Mouse (Mus musculus): ENCODE results near the gene Psme3. TPM values are rescaled to one million over a fixed set of nuclear protein-coding genes. Genes with fewer than 3 reads are reported as not detected.

The Psme3 gene
- polyA plus RNA-seq, 1 experiment, result 89.9 TPM

DNA sequence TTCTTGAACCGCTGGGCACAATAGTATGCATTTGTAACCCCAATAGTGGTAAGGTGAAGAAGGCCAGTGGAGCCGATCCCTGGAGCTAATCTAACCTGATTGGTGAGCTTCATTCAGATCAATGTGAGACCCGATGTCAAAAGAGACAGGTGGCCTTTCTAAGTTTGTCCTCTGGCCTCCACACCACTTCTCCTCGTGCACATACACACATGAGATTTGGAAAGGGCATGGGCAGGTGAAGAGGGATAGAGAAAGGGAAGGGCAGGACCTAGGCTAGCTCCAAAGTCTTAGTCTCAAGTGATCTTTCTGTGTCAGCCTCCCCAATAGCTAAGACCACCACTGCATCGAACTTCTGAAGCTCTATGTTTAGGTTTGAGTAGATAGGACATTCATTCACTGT lies 54.1 kb downstream of the Psme3 start:
- Histone ChIP-seq H3ac (ENCODE audit: control insufficient read depth, insufficient read length, low read depth) (no peak overlapping the region), H3K27me3 (ENCODE audit: control insufficient read depth, insufficient read depth, insufficient read length) (peaks cover 17% of the 10 kb centered on the region), H3K79me2 (ENCODE audit: control insufficient read depth, insufficient read depth) (no peaks in the 10 kb centered on the region), H3K79me3 (ENCODE audit: low read depth) (no peaks in the 10 kb centered on the region), H3K4me3 (ENCODE audit: insufficient read depth, poor library complexity, severe bottlenecking) (no peak overlapping the region), H3K36me3 (ENCODE audit: control insufficient read depth, insufficient read depth) (no peaks in the 10 kb centered on the region)
- TF ChIP-seq CTCF (IDR thresholded peaks at IDR 0.05; ENCODE audit: control insufficient read depth, insufficient read depth, insufficient read length) (no peak), FOSL1 (IDR thresholded peaks at IDR 0.05; ENCODE audit: insufficient read depth, low read length, poor library complexity, severe bottlenecking) (no peak), USF1 (IDR thresholded peaks at IDR 0.05; ENCODE audit: low read depth) (no peak)

Small RNA genes within 50 kb of the gene (microRNA-seq; reads per million reads assigned to microRNA genes)
- gene Gm25593 (ENCODE audit: borderline microRNAs expressed), result not detected

Other genes with a start within 250 kb of the Psme3 start
- 7.3 TPM for gene Naglu, start 246.2 kb upstream of the Psme3 start, polyA plus RNA-seq (2012; fragmentation: generic; extraction: Trizol)
- not detected for gene Hsd17b1, start 237.8 kb upstream of the Psme3 start, polyA plus RNA-seq (2012; fragmentation: generic; extraction: Trizol)
- gene Coasy, start 233.6 kb upstream of the Psme3 start, polyA plus RNA-seq (2012; fragmentation: generic; extraction: Trizol), result 31.0 TPM
- gene Mlx, start 228.9 kb upstream of the Psme3 start, polyA plus RNA-seq (2012; fragmentation: generic; extraction: Trizol), result 39.7 TPM
- 24.0 TPM for gene Psmc3ip, start 220.8 kb upstream of the Psme3 start, polyA plus RNA-seq (2012; fragmentation: generic; extraction: Trizol)
- gene Retreg3, start 196.3 kb upstream of the Psme3 start, polyA plus RNA-seq (2012; fragmentation: generic; extraction: Trizol), result 25.7 TPM
- gene Tubg1, start 196.3 kb upstream of the Psme3 start, polyA plus RNA-seq (2012; fragmentation: generic; extraction: Trizol), result 115 TPM
- gene Tubg2, start 160.3 kb upstream of the Psme3 start, polyA plus RNA-seq (2012; fragmentation: generic; extraction: Trizol), result 0.13 TPM
- gene Cntnap1, start 145.7 kb upstream of the Psme3 start, polyA plus RNA-seq (2012; fragmentation: generic; extraction: Trizol), result 0.28 TPM
- 18.3 TPM for gene Plekhh3, start 144.9 kb upstream of the Psme3 start, polyA plus RNA-seq (2012; fragmentation: generic; extraction: Trizol)
- 0.18 TPM for gene Ccr10, start 140.8 kb upstream of the Psme3 start, polyA plus RNA-seq (2012; fragmentation: generic; extraction: Trizol)
- 4.5 TPM for gene Ezh1, start 89.8 kb upstream of the Psme3 start, polyA plus RNA-seq (2012; fragmentation: generic; extraction: Trizol)
- 0.66 TPM for gene Ramp2, start 70.2 kb upstream of the Psme3 start, polyA plus RNA-seq (2012; fragmentation: generic; extraction: Trizol)
- 116 TPM for gene Vps25, start 62.5 kb upstream of the Psme3 start, polyA plus RNA-seq (2012; fragmentation: generic; extraction: Trizol)
- 0.49 TPM for gene Wnk4, start 55.6 kb upstream of the Psme3 start, polyA plus RNA-seq (2012; fragmentation: generic; extraction: Trizol)
- 0.05 TPM for gene Cntd1, start 37.2 kb upstream of the Psme3 start, polyA plus RNA-seq (2012; fragmentation: generic; extraction: Trizol)
- 85.2 TPM for gene Coa3, start 37.1 kb upstream of the Psme3 start, polyA plus RNA-seq (2012; fragmentation: generic; extraction: Trizol)
- gene Becn1, start 13.9 kb upstream of the Psme3 start, polyA plus RNA-seq (2012; fragmentation: generic; extraction: Trizol), result 103 TPM
- 1.2 TPM for gene Aoc2, start 8.8 kb downstream of the Psme3 start, polyA plus RNA-seq (2012; fragmentation: generic; extraction: Trizol)
- gene Aoc3, start 14.4 kb downstream of the Psme3 start, polyA plus RNA-seq (2012; fragmentation: generic; extraction: Trizol), result 0.07 TPM
- not detected for gene G6pc, start 51.3 kb downstream of the Psme3 start, polyA plus RNA-seq (2012; fragmentation: generic; extraction: Trizol)
- 50.6 TPM for gene Aarsd1, start 101.4 kb downstream of the Psme3 start, polyA plus RNA-seq (2012; fragmentation: generic; extraction: Trizol)
- 5.2 TPM for gene Gm27029, start 108.6 kb downstream of the Psme3 start, polyA plus RNA-seq (2012; fragmentation: generic; extraction: Trizol)
- gene Rundc1, start 108.9 kb downstream of the Psme3 start, polyA plus RNA-seq (2012; fragmentation: generic; extraction: Trizol), result 10.4 TPM
- gene Ptges3l, start 109.1 kb downstream of the Psme3 start, polyA plus RNA-seq (2012; fragmentation: generic; extraction: Trizol), result 19.2 TPM
- gene Rpl27, start 126.1 kb downstream of the Psme3 start, polyA plus RNA-seq (2012; fragmentation: generic; extraction: Trizol), result 2,812 TPM
- 23.4 TPM for gene Ifi35, start 132.2 kb downstream of the Psme3 start, polyA plus RNA-seq (2012; fragmentation: generic; extraction: Trizol)
- gene Rnd2, start 148.8 kb downstream of the Psme3 start, polyA plus RNA-seq (2012; fragmentation: generic; extraction: Trizol), result 19.2 TPM
- 306 TPM for gene Vat1, start 150.0 kb downstream of the Psme3 start, polyA plus RNA-seq (2012; fragmentation: generic; extraction: Trizol)
- gene Brca1, start 235.7 kb downstream of the Psme3 start, polyA plus RNA-seq (2012; fragmentation: generic; extraction: Trizol), result 5.2 TPM
- 15.7 TPM for gene Nbr1, start 235.9 kb downstream of the Psme3 start, polyA plus RNA-seq (2012; fragmentation: generic; extraction: Trizol)

Data from C2C12 (cell line).